Mouse (Mus musculus): Measurements from ENCODE around the gene Baz2a. TPM values are rescaled to one million over a fixed set of nuclear protein-coding genes. Genes with fewer than 3 reads are reported as not detected.

Baz2a gene
- polyA plus RNA-seq, 1 experiment from 2014 or later = 14.0 TPM

DNA sequence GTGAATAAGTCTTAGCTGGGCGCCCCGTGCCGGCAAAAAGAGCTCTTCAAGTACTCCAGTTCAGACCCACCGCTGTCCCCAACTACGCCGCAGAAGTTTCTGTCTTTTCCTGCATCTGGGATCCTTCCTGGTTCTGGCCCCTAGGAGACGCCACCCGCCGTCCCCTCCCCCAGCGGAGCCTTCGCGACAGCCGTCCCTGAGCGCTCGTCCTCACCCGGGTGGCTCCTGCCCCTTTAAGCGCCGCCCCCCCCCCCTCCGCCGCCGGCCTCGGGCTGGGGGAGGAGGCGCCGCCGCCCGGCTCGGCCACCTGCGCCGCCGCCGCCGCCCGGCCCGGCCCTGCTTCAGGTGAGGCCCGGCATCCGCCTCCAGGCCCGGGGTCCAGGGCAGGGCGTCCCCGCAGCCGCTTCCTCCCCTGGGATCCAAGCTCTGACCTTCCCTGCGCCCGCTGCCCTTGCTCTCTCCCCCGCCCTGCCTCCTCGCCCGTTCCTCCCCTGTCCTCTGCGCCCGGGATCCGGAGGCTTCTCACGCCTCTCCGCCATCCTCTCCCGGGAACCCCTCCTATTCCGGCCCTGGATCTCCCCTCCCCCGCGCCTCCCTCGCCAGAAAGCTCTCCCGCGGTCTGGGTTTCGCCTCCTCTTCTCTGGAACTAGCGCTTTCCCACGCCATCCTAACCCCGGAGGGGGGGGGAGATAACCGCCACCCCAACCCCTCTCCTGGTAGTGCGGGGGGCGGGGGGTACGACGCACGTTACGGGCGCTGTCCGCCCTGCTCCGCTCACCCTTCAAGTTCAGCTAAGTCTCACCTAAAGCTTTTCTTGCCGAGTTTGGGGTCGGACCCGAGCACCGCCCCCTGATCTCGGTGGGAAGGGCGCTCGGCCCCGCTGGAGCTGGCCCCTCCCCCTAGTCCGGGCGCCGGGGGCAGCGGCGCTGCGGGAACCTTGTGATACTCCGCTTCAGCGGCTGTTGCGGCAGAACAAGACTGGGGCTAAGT lies 1.4 kb downstream of the Baz2a start:
- peaks cover 7% of the 10 kb centered on the region for H3K4me1 ChIP-seq (ENCODE audit: control insufficient read depth, insufficient read depth, low read length)
- ATAC-seq (replicated peaks; ENCODE audit: insufficient number of reproducible peaks, low FRiP score, low TSS enrichment, low read depth) = peak; percentile 25

DNA sequence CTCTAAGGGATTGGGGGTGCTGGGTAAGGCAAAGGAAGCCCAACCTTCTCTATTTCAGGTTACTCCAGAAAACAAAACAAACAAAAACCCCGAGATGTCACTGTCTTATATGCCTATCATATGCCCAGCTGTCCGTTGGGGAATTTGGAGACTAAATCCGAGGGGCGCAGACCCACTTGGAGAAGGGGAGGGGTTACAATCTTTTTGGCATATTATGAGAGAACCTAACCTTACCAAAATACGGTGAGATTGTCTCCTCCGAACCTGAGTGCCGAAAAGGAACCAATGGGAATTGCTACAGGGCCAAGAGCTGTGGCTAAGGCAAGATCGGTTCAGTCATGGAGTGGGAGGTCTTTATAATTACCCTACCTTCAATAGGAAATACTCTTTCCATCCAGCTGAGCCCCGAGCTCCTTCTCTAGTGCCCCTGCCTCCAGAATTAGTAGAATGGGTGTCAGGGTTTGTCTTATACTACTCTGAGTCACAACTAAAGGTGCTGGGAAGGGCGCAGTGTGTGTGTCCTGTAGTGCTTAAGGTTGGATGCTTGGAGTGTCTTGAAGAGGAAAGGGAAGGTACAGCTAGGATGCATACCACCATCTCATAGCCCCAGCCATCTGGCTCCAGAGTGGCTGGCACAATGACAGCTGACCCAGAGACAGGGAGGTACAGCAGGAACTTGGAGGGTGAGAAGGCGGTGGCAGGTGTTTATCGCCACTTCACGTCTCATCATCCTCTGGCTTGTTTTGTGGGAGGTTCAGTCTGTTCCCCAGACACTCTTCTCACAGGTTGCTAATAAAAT lies 2.3 kb downstream of the Baz2a start:
- no peak for DNase-seq (ENCODE audit: low spot score)
- no peak for ATAC-seq (replicated peaks; ENCODE audit: insufficient number of reproducible peaks, low FRiP score, low TSS enrichment, low read depth)
- H3K36me3 ChIP-seq (replicated peaks; ENCODE audit: control insufficient read depth, insufficient read depth, low read depth, low read length) = peaks cover 1% of the 10 kb centered on the region; the same call in 1 of the 2 replicates
- H3K4me3 ChIP-seq (ENCODE audit: low read depth, low read length) = peak overlapping the region; percentile 81
- H3K4me1 ChIP-seq (ENCODE audit: control insufficient read depth, insufficient read depth, low read length) = peaks cover 7% of the 10 kb centered on the region
- peak overlapping the region; percentile 92 for H3K4me2 ChIP-seq (ENCODE audit: low read depth, low read length)
- H3K27me3 ChIP-seq (ENCODE audit: control insufficient read depth, insufficient read depth, low read length) = no peaks in the 10 kb centered on the region
- H3K9me3 ChIP-seq (replicated peaks; ENCODE audit: control insufficient read depth, low read length) = no peaks in the 10 kb centered on the region
- H3K27ac ChIP-seq (replicated peaks; ENCODE audit: low read depth, low read length) = peak overlapping the region; percentile 86; the same call in 1 of the 2 replicates
- H3K9ac ChIP-seq (replicated peaks; ENCODE audit: low read length) = peak overlapping the region; percentile 82; the same call in 1 of the 2 replicates
- WGBS = 26% methylated on average over 13 of the region's 13 CpGs

More for the DNA sequence above, 1.4 kb downstream of the Baz2a start:
- under 1% methylated on average over 62 of the region's 88 CpGs for WGBS
- peak; percentile 80 for DNase-seq (ENCODE audit: low spot score)
- Histone ChIP-seq H3K27ac (replicated peaks; ENCODE audit: low read depth, low read length) (peak overlapping the region; percentile 86), H3K36me3 (replicated peaks; ENCODE audit: control insufficient read depth, insufficient read depth, low read depth, low read length) (peaks cover 8% of the 10 kb centered on the region; the same call in 1 of the 2 replicates), H3K4me3 (ENCODE audit: low read depth, low read length) (peak overlapping the region; percentile 81), H3K27me3 (ENCODE audit: control insufficient read depth, insufficient read depth, low read length) (no peaks in the 10 kb centered on the region), H3K4me2 (ENCODE audit: low read depth, low read length) (peak overlapping the region; percentile 92), H3K9me3 (replicated peaks; ENCODE audit: control insufficient read depth, low read length) (no peaks in the 10 kb centered on the region), H3K9ac (replicated peaks; ENCODE audit: low read length) (peak overlapping the region; percentile 82)

DNA sequence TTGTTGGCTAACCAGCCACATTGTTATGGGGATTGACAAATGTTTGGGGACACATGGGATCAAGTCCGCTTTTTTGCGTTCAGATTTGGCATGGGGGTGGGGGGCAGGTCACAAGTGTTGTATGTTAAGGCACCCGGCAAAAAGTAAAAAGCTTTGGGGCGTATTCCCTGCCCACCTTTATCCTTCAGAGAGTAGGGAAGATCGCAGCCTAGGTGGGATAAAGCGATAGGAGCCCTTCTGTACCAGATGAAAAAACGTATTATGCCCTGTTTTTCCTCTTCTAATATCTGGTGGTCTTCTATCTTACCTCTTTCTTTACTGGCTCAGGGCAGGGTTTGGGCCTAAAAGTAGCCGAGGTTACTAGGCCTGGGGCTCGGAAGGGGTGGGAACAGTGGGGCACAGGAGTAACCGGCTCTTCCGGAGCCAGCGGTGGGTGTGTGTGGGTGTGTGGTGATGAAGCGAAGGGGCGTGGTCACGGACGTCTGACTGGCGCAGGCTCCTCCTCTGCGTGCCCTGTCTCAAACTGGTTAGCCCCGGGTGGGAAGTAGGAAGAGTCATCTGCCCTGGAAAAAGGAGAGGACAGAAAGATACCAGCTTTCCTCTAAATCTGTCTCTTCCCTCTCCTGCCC lies 3.1 kb downstream of the Baz2a start:
- DNase-seq (ENCODE audit: low spot score) (peak; percentile 87), ATAC-seq (replicated peaks; ENCODE audit: insufficient number of reproducible peaks, low FRiP score, low TSS enrichment, low read depth) (peak; percentile 60)
- Histone ChIP-seq H3K27me3 (ENCODE audit: control insufficient read depth, insufficient read depth, low read length) (no peaks in the 10 kb centered on the region), H3K9me3 (replicated peaks; ENCODE audit: control insufficient read depth, low read length) (no peaks in the 10 kb centered on the region), H3K4me2 (ENCODE audit: low read depth, low read length) (peak overlapping the region; percentile 39), H3K27ac (replicated peaks; ENCODE audit: low read depth, low read length) (no peak overlapping the region), H3K9ac (replicated peaks; ENCODE audit: low read length) (no peak overlapping the region), H3K4me1 (ENCODE audit: control insufficient read depth, insufficient read depth, low read length) (peaks cover 7% of the 10 kb centered on the region), H3K4me3 (ENCODE audit: low read depth, low read length) (peak overlapping the region; percentile 7), H3K36me3 (replicated peaks; ENCODE audit: control insufficient read depth, insufficient read depth, low read depth, low read length) (no peaks in the 10 kb centered on the region)
- WGBS = 11% methylated on average over 19 of the region's 19 CpGs

DNA sequence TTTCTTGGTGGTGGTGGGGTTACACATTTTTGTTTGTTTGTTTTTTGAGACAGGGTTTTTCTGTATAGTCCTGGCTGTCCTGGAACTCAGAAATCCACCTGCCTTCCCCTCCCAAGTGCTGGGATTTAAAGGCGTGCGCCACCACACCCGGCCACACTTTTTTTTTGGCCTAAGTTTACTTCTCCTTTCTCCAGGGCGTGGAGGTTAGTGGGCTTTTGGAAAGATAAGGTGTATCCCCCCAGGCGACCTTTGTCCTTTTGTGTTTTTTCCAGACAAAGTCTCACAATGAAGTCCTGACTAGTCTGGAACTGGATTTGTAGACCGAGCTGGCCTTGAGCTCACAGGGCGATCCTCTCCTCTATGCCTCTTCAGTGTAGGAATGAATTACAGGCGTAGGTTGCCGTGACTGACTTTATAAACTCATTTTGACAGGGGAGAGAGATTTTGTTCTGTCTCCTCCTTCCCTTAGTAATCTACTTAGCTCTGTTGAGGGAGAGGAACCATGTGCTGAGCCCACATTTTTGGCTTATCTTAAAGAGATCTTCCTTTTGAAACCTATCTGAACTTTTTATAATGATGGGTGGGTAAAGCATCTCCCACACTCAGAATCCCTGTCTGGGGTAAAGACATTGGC lies 3.7 kb downstream of the Baz2a start:
- no peaks in the 10 kb centered on the region for H3K36me3 ChIP-seq (replicated peaks; ENCODE audit: control insufficient read depth, insufficient read depth, low read depth, low read length)
- H3K4me2 ChIP-seq (ENCODE audit: low read depth, low read length) = no peak overlapping the region; the same call in 1 of the 2 replicates
- H3K4me3 ChIP-seq (ENCODE audit: low read depth, low read length) = no peak overlapping the region
- H3K4me1 ChIP-seq (ENCODE audit: control insufficient read depth, insufficient read depth, low read length) = peaks cover 7% of the 10 kb centered on the region
- H3K9me3 ChIP-seq (replicated peaks; ENCODE audit: control insufficient read depth, low read length) = no peaks in the 10 kb centered on the region
- DNase-seq (ENCODE audit: low spot score) = no peak
- 27% methylated on average over 9 of the region's 9 CpGs for WGBS
- H3K27ac ChIP-seq (replicated peaks; ENCODE audit: low read depth, low read length) = no peak overlapping the region
- no peak for ATAC-seq (replicated peaks; ENCODE audit: insufficient number of reproducible peaks, low FRiP score, low TSS enrichment, low read depth)
- H3K9ac ChIP-seq (replicated peaks; ENCODE audit: low read length) = no peak overlapping the region
- no peaks in the 10 kb centered on the region for H3K27me3 ChIP-seq (ENCODE audit: control insufficient read depth, insufficient read depth, low read length)

DNA sequence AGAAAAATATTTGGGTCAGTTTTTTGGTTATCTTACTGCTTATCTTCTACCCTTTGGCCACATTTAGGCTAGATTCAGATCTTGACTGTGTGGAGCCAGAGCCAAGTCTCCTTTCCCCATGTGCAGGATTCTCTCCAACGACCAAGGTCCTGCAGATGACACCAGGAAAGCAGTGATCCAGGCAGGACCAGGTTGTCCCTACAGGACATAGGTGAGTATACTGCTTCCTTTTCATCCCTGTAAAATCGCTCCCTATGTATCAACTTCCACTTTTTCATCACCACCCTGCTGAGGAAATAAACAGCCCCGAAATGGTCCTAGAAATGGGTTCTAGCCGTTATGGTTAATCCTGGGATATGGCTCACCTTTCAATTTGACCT lies 4.9 kb downstream of the Baz2a start:
- Histone ChIP-seq H3K4me2 (ENCODE audit: low read depth, low read length) (no peak overlapping the region), H3K36me3 (replicated peaks; ENCODE audit: control insufficient read depth, insufficient read depth, low read depth, low read length) (no peaks in the 10 kb centered on the region), H3K9ac (replicated peaks; ENCODE audit: low read length) (no peak overlapping the region; the same call in 1 of the 2 replicates), H3K27ac (replicated peaks; ENCODE audit: low read depth, low read length) (no peak overlapping the region; the same call in 1 of the 2 replicates), H3K4me3 (ENCODE audit: low read depth, low read length) (peak overlapping the region; percentile 93), H3K27me3 (ENCODE audit: control insufficient read depth, insufficient read depth, low read length) (no peaks in the 10 kb centered on the region), H3K4me1 (ENCODE audit: control insufficient read depth, insufficient read depth, low read length) (peaks cover 6% of the 10 kb centered on the region), H3K9me3 (replicated peaks; ENCODE audit: control insufficient read depth, low read length) (no peaks in the 10 kb centered on the region)
- WGBS = 13% methylated on average over 4 of the region's 4 CpGs
- DNase-seq (ENCODE audit: low spot score) (no peak), ATAC-seq (replicated peaks; ENCODE audit: insufficient number of reproducible peaks, low FRiP score, low TSS enrichment, low read depth) (no peak)

DNA sequence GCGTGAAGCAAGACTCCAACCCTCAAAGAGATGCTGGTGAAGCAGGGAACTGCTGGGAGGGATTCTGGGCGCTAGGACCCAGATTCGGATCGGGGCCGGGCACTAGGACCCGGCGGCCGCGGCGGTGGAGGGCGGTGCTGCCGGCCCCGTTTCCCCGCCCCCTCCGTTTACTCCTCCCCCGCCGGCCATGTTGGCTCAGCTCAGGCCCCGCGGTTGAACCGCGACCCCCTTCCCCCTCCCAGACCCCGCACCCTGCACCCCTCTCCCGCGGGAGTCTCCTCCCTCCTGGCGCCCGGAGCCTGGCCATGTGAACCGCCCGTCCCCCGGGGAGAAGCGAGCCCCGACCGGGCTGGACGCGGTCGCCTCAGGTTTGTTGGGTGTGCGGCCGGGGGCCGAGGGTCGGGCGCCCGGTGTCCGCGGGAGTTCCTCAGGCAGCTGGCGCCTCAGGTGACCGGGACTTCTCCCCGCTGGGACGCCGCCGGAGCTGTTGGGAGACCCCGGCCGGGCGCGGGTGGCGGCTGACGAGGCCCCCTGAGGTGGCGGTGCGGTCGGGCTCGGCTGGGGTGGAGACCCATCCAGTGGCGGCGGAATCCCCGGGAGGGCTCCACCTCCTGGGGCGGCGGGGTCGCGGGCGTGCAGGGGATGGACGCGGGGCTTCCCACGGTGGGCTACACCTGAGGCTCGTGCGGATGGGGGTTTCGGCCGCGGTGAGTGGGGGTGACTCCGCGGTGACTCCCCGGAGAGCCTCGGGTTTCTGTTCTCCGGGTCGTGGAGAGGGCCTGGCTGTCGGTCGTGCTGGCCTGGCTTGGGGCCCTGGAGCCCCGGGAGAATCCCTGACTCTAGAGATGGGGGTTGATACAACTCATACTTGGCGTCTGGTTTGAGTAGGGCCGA lies 5.6 kb downstream of the Baz2a start:
- peak overlapping the region; percentile 93 for H3K4me3 ChIP-seq (ENCODE audit: low read depth, low read length)
- no peaks in the 10 kb centered on the region for H3K36me3 ChIP-seq (replicated peaks; ENCODE audit: control insufficient read depth, insufficient read depth, low read depth, low read length)
- DNase-seq (ENCODE audit: low spot score) (peak; percentile 94), ATAC-seq (replicated peaks; ENCODE audit: insufficient number of reproducible peaks, low FRiP score, low TSS enrichment, low read depth) (peak; percentile 72)
- H3K27me3 ChIP-seq (ENCODE audit: control insufficient read depth, insufficient read depth, low read length) = no peaks in the 10 kb centered on the region
- H3K4me2 ChIP-seq (ENCODE audit: low read depth, low read length) = peak overlapping the region; percentile 65
- peak overlapping the region; percentile 10 for H3K27ac ChIP-seq (replicated peaks; ENCODE audit: low read depth, low read length)
- peak overlapping the region; percentile 85 for H3K9ac ChIP-seq (replicated peaks; ENCODE audit: low read length)
- under 1% methylated on average over 75 of the region's 86 CpGs for WGBS
- H3K4me1 ChIP-seq (ENCODE audit: control insufficient read depth, insufficient read depth, low read length) = peaks cover 1% of the 10 kb centered on the region
- no peaks in the 10 kb centered on the region for H3K9me3 ChIP-seq (replicated peaks; ENCODE audit: control insufficient read depth, low read length)

Data from embryonic facial prominence, embryonic 11.5 days (tissue).